Mouse (Mus musculus): ENCODE results near the gene Nrf1. TPM values are rescaled to one million over a fixed set of nuclear protein-coding genes. Genes with fewer than 3 reads are reported as not detected.

Nrf1 gene
- polyA plus RNA-seq, 1 experiment from 2014 or later = 14.0 TPM

- ATAC-seq = no peak
- Histone ChIP-seq H3K4me2 (replicated peaks; ENCODE audit: low read depth) (no peak overlapping the region), H3K9me3 (ENCODE audit: control insufficient read depth) (no peaks in the 10 kb centered on the region), H3K4me1 (replicated peaks; ENCODE audit: control insufficient read depth, insufficient read depth, low read length) (no peaks in the 10 kb centered on the region), H3K36me3 (ENCODE audit: control insufficient read depth, insufficient read depth) (no peaks in the 10 kb centered on the region), H3K27me3 (replicated peaks; ENCODE audit: control insufficient read depth, insufficient read depth, low read length) (no peaks in the 10 kb centered on the region), H3K4me3 (ENCODE audit: low read depth, low read length) (no peak overlapping the region), H3K9ac (ENCODE audit: low read depth, low read length) (no peak overlapping the region), H3K27ac (ENCODE audit: low read depth, low read length) (no peak overlapping the region)
- WGBS = 45% methylated on average over 2 of the region's 2 CpGs
- TF ChIP-seq CTCF (IDR thresholded peaks at IDR 0.05; ENCODE audit: low read depth) = no peak
Measured at GRCm38 (mm10) chr6:30013520-30013919, 34.3 kb upstream of the Nrf1 start.

GRCm38 (mm10) chr6:30014187-30014864 is 33.5 kb upstream of the Nrf1 start:
- no peak overlapping the region for H3K9ac ChIP-seq (ENCODE audit: low read depth, low read length)
- WGBS = 57% methylated on average over 5 of the region's 5 CpGs
- ATAC-seq = no peak
- no peak overlapping the region for H3K4me2 ChIP-seq (replicated peaks; ENCODE audit: low read depth)
- no peaks in the 10 kb centered on the region for H3K27me3 ChIP-seq (replicated peaks; ENCODE audit: control insufficient read depth, insufficient read depth, low read length)
- no peak for TF ChIP-seq CTCF (IDR thresholded peaks at IDR 0.05; ENCODE audit: low read depth)
- no peaks in the 10 kb centered on the region for H3K36me3 ChIP-seq (ENCODE audit: control insufficient read depth, insufficient read depth)
- no peak overlapping the region for H3K27ac ChIP-seq (ENCODE audit: low read depth, low read length)
- no peak overlapping the region for H3K4me3 ChIP-seq (ENCODE audit: low read depth, low read length)
- H3K9me3 ChIP-seq (ENCODE audit: control insufficient read depth) = no peaks in the 10 kb centered on the region
- no peaks in the 10 kb centered on the region for H3K4me1 ChIP-seq (replicated peaks; ENCODE audit: control insufficient read depth, insufficient read depth, low read length)

DNA sequence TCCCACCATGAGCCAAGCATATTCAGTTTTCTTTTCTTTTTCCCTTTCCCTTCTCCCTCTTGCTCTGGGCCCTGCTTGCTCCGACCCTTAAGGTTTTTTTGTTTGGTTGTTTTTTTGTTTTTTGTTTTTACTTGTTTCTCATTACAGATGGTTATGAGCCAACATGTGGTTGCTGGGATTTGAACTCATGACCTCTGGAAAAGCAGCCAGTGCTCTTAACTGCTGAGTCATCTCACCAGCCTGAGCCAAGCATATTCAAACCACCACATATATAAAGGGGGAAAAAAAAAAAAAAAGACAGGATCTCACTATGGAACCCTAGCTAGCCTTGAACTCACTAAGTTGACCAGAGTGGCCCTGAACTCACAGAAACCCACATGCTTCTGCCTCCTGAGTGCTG is 26.5 kb upstream of the Nrf1 start:
- no peak overlapping the region for H3K27ac ChIP-seq (ENCODE audit: low read depth, low read length)
- no peak overlapping the region for H3K9ac ChIP-seq (ENCODE audit: low read depth, low read length)
- H3K36me3 ChIP-seq (ENCODE audit: control insufficient read depth, insufficient read depth) = no peaks in the 10 kb centered on the region
- no peaks in the 10 kb centered on the region for H3K4me1 ChIP-seq (replicated peaks; ENCODE audit: control insufficient read depth, insufficient read depth, low read length)
- H3K4me2 ChIP-seq (replicated peaks; ENCODE audit: low read depth) = no peak overlapping the region
- 86% methylated on average over 1 of the region's 1 CpGs for WGBS
- H3K4me3 ChIP-seq (ENCODE audit: low read depth, low read length) = no peak overlapping the region
- no peak for ATAC-seq
- TF ChIP-seq CTCF (IDR thresholded peaks at IDR 0.05; ENCODE audit: low read depth) = no peak
- no peaks in the 10 kb centered on the region for H3K27me3 ChIP-seq (replicated peaks; ENCODE audit: control insufficient read depth, insufficient read depth, low read length)
- no peaks in the 10 kb centered on the region for H3K9me3 ChIP-seq (ENCODE audit: control insufficient read depth)

DNA sequence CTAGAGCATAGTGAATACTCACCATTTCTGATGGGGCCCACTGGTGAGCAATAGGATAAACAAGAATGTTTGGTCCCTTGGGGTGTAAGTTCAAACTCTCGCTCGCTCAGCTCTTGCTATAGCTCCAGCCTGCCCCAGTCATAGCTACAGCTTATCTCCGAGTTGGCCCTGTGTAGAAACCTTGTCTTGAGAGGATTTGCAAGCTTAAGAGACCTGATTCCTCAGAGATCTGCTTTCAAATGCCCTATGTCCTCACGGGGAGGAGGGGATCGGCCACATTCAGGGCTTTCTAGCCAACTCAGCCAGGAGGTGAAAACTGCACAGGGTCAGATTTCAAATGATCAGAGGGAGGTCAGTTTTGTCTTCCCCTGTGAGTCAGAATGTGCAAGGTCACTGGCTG is 26.1 kb upstream of the Nrf1 start:
- Histone ChIP-seq H3K4me1 (replicated peaks; ENCODE audit: control insufficient read depth, insufficient read depth, low read length) (no peaks in the 10 kb centered on the region; the same call in 1 of the 2 replicates), H3K4me3 (ENCODE audit: low read depth, low read length) (no peak overlapping the region), H3K27ac (ENCODE audit: low read depth, low read length) (no peak overlapping the region), H3K36me3 (ENCODE audit: control insufficient read depth, insufficient read depth) (no peaks in the 10 kb centered on the region), H3K4me2 (replicated peaks; ENCODE audit: low read depth) (no peak overlapping the region), H3K9ac (ENCODE audit: low read depth, low read length) (no peak overlapping the region), H3K27me3 (replicated peaks; ENCODE audit: control insufficient read depth, insufficient read depth, low read length) (no peaks in the 10 kb centered on the region), H3K9me3 (ENCODE audit: control insufficient read depth) (no peaks in the 10 kb centered on the region)
- 72% methylated on average over 5 of the region's 5 CpGs for WGBS
- ATAC-seq = no peak
- TF ChIP-seq CTCF (IDR thresholded peaks at IDR 0.05; ENCODE audit: low read depth) = no peak

- H3K9ac ChIP-seq (ENCODE audit: low read depth, low read length) = no peak overlapping the region
- TF ChIP-seq CTCF (IDR thresholded peaks at IDR 0.05; ENCODE audit: low read depth) = no peak
- no peak overlapping the region for H3K4me3 ChIP-seq (ENCODE audit: low read depth, low read length)
- ATAC-seq = peak; percentile 70
- H3K4me1 ChIP-seq (replicated peaks; ENCODE audit: control insufficient read depth, insufficient read depth, low read length) = no peaks in the 10 kb centered on the region; the same call in 1 of the 2 replicates
- no peaks in the 10 kb centered on the region for H3K27me3 ChIP-seq (replicated peaks; ENCODE audit: control insufficient read depth, insufficient read depth, low read length)
- no peaks in the 10 kb centered on the region for H3K36me3 ChIP-seq (ENCODE audit: control insufficient read depth, insufficient read depth)
- WGBS = 22% methylated on average over 10 of the region's 10 CpGs
- H3K9me3 ChIP-seq (ENCODE audit: control insufficient read depth) = no peaks in the 10 kb centered on the region
- H3K4me2 ChIP-seq (replicated peaks; ENCODE audit: low read depth) = peak overlapping the region; percentile 32
- no peak overlapping the region for H3K27ac ChIP-seq (ENCODE audit: low read depth, low read length)
Measured at GRCm38 (mm10) chr6:30026799-30027198, 21.0 kb upstream of the Nrf1 start.

GRCm38 (mm10) chr6:30028358-30028757 is 19.4 kb upstream of the Nrf1 start:
- no peak overlapping the region for H3K4me3 ChIP-seq (ENCODE audit: low read depth, low read length)
- H3K4me1 ChIP-seq (replicated peaks; ENCODE audit: control insufficient read depth, insufficient read depth, low read length) = no peaks in the 10 kb centered on the region; the same call in 1 of the 2 replicates
- H3K36me3 ChIP-seq (ENCODE audit: control insufficient read depth, insufficient read depth) = no peaks in the 10 kb centered on the region
- ATAC-seq = no peak
- H3K9me3 ChIP-seq (ENCODE audit: control insufficient read depth) = no peaks in the 10 kb centered on the region
- WGBS = 79% methylated on average over 4 of the region's 4 CpGs
- H3K9ac ChIP-seq (ENCODE audit: low read depth, low read length) = no peak overlapping the region
- H3K4me2 ChIP-seq (replicated peaks; ENCODE audit: low read depth) = no peak overlapping the region
- no peak for TF ChIP-seq CTCF (IDR thresholded peaks at IDR 0.05; ENCODE audit: low read depth)
- H3K27me3 ChIP-seq (replicated peaks; ENCODE audit: control insufficient read depth, insufficient read depth, low read length) = no peaks in the 10 kb centered on the region
- no peak overlapping the region for H3K27ac ChIP-seq (ENCODE audit: low read depth, low read length)

All from intestine, postnatal 0 days (tissue).